Mouse (Mus musculus): ENCODE results near the gene Unk.

Gene Unk

GRCm38 (mm10) chr11:116030088-116030897 is at the start of gene Unk:
TSS of gene Unk (plus strand) at chr11:116030322.
- in situ Hi-C loops (cut with MboI, MseI): loop anchor here (5.0 kb wide), 2 partner anchors 47 to 102 kb away; partner anchors contain the start of genes Trim65 and Unc13d

GRCm38 (mm10) chr11:115982472-115982871 is 47.6 kb upstream of the Unk start:
- in situ Hi-C loops (cut with MboI, MseI): no loop called here

- in situ Hi-C loops (cut with MboI, MseI): no loop called here
Observed at GRCm38 (mm10) chr11:115983291-115983690, 46.8 kb upstream of the Unk start.

DNA sequence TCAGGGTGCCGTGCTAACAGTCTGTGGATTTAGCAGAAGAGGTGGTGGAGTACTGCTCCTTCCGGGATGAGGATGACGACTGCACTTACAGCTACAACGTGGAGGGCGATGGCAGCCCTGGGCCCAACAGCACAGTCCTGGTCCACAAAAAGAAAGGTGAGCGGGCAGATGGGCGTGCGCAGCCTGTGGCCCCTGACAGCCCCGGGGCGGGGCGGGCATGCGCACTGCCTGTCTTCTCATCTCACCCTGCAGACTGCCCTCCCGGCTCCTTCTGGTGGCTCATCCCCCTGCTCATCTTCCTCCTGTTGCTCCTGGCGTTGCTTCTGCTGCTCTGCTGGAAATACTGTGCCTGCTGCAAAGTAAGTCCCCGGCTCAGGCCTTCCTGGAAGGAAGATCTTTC is 40.4 kb upstream of the Unk start:
- in situ Hi-C loops (cut with MboI, MseI): no loop called here

DNA sequence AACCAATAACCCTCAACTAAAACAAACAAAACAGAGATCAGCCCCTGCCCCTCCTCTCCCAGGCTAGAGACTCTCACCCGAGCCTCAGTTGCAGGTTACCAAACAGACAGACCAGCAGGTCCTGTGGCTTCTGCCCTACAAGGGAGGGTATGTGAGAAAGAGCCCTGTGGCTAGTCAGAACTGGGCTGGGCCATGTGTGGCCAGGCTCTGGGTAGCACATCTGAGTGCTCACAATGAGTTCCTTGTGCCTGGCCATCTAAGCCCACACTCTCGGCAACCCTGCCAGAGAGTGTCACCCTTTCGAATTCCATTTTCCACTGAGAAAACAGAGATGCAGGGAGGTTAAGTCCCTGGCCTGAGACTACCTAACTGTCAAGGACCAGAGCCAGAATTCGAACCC is 38.0 kb upstream of the Unk start:
- in situ Hi-C loops (cut with MboI, MseI): no loop called here

- in situ Hi-C loops (cut with MboI, MseI): no loop called here
Observed at GRCm38 (mm10) chr11:115995256-115995655, 34.9 kb upstream of the Unk start.

DNA sequence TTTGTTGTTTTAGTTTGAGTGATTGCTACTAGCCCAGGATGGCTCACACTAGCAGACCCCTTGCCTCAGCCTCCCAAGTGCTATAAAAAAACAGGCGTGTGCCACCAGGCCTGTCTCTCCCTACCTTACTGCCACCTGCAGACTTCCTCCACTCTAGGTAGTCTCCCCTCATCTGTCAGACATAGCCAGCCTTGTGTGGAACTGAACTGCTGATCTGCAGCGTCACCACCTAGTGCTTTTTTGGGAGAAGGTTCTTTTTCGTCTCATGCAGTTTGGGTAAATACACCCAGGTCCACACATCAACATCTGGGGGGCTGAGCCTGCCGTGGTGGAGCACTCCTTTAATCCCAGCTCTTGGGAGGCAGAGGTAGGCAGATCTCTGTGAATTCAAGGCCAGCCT is 33.1 kb upstream of the Unk start:
- in situ Hi-C loops (cut with MboI, MseI): no loop called here

DNA sequence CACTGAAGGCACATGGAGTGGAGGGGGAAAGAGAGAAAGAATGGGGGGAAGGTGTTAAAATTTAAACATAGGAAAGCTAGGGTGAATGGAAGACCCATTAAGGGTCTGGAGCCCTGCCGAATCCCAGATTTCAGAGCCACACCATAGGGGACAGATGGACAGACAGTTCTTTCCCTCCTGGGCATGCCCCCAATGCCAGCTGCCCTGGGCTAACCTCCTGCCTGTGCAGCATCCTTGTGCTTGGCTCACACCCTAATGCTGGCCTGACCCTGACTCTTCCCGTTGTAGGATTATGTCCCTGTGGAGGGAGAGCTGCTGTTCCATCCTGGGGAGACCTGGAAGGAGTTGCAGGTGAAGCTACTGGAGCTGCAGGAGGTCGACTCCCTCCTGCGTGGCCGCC is 32.5 kb upstream of the Unk start:
- in situ Hi-C loops (cut with MboI, MseI): no loop called here

GRCm38 (mm10) chr11:115999027-115999426 is 31.1 kb upstream of the Unk start:
- in situ Hi-C loops (cut with MboI, MseI): no loop called here

DNA sequence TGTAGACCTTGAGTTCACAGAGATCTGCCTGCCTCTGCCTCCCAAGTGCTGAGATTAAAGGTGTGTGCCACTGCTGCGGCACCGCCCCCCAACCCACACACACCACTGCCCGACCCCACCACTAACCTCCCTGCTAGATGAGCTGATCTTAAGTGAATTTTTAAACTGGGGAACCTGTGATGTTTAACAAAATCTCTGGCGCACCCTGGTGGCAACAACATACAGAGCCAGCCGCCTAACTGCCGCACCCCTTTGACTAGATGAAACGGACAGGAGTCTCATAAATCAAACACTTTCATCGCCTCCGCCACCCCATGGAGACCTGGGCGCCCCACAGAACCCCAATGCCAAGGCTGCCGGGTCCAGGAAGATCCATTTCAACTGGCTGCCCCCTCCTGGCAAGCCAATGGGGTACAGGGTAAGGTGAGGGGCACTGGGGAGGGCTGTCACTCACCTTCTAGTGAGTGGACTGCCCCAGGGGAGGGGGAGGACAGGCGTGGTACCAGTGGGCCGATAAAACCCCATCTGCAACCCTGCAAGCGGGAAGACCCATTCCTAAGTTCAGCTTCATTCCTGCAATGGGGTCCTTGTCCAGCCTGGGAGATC is 30.5 kb upstream of the Unk start:
- in situ Hi-C loops (cut with MboI, MseI): loop anchor here (5.0 kb wide), 1 partner anchor 57 kb away; no protein-coding TSS in a partner anchor

GRCm38 (mm10) chr11:116000607-116001006 is 29.5 kb upstream of the Unk start:
- in situ Hi-C loops (cut with MboI, MseI): loop anchor here (5.0 kb wide), 1 partner anchor 58 kb away; no protein-coding TSS in a partner anchor

DNA sequence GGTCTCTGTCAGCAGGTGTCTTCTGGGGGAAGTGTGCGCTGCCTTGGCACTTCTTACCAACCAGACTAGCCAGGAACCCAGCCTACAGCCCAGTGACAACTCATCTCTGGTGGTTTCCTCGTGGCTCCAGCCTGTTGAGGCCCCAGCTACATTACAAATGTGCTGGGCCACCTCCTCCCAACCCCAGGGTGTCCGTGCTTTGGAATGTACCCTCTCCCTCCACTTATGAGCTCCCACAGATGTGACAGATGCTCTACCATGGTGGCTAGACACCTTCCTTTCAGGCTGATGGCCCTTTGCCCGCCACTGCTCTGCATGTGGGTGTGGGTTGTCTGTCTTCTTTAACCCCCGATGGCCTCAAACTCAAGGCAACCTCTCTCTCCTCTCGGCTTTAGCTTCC is 28.4 kb upstream of the Unk start:
- in situ Hi-C loops (cut with MboI, MseI): loop anchor here (5.0 kb wide), 1 partner anchor 59 kb away; no protein-coding TSS in a partner anchor

GRCm38 (mm10) chr11:116002894-116003293 is 27.2 kb upstream of the Unk start:
- in situ Hi-C loops (cut with MboI, MseI): loop anchor here (5.0 kb wide), 1 partner anchor 61 kb away; no protein-coding TSS in a partner anchor

- in situ Hi-C loops (cut with MboI, MseI): loop anchor here (5.0 kb wide), 1 partner anchor 62 kb away; no protein-coding TSS in a partner anchor
Observed at GRCm38 (mm10) chr11:116004186-116004823, 25.8 kb upstream of the Unk start.

GRCm38 (mm10) chr11:116004840-116005700 is 25.1 kb upstream of the Unk start:
- in situ Hi-C loops (cut with MboI, MseI): loop anchor here (5.0 kb wide), 1 partner anchor 63 kb away; no protein-coding TSS in a partner anchor

- in situ Hi-C loops (cut with MboI, MseI): no loop called here
Observed at GRCm38 (mm10) chr11:116005701-116006419, 24.3 kb upstream of the Unk start.

DNA sequence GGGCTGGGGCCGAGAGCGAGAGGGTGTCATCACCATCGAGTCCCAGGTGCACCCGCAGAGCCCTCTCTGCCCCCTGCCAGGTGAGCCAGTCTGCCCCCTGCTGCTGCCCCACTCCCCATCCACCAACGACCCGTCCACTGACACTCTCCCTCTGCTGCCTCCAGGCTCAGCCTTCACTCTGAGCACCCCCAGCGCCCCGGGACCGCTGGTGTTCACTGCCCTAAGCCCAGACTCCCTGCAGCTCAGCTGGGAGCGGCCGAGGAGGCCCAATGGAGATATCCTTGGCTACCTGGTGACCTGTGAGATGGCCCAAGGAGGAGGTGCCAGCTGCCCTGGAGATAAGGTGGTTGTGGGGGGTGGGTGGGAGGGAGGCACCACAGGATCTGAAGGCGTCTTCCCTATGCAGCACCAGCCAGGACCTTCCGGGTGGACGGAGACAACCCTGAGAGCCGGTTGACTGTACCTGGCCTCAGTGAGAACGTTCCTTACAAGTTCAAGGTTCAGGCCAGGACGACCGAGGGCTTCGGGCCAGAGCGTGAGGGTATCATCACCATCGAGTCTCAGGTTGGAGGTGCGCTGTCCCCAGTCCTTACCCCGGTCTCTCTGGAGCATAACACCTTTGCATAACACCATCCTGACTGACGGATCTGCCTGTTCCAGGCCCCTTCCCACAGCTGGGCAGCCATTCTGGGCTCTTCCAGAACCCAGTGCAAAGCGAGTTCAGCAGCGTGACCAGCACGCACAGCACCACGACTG is 22.8 kb upstream of the Unk start:
- in situ Hi-C loops (cut with MboI, MseI): no loop called here

DNA sequence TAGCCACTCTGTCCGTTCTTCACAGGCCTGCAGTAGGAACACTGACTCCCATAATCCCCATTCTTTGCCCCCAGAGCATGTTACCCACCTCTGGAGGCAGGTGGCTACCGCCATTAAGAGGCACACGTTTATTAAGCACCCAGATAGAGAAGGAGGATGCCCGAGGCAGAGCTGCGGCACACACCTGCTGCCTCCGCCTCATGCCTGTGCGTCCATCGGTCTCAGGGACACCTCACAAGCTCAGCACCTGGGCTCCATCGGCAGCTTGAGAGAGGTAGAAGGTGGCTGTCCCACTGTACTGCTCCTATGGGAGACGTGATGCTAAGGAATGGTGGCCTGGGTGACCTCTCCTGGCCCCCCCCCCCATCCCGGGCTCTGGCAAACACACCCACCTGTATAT is 21.7 kb upstream of the Unk start:
- in situ Hi-C loops (cut with MboI, MseI): no loop called here

DNA sequence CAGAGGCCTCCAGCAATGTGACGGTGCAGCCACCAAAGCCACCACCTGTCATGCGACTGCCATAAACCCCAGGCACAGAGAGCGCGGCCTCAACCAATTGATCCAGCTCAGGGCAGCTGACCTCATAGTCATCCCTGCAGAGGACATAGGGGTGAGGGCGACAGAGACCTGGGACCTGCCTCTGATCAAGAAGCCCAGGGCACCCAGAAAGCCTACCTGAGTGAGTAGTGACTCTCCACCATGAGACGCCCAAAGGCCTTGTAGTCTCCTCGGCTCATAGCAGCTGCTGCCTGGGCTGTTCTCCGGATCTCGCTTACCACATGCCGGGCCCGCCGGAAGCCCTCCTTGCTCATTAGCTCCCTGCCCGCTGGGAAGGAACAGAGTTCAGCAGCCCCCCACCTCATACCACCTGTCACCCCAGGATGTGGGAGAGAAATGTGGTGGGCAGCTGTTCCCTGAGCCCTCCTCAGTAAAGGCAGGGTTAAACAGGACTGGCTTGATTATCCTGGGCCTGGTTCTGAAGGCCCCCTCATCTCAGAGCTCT is 21.2 kb upstream of the Unk start:
- in situ Hi-C loops (cut with MboI, MseI): no loop called here

- in situ Hi-C loops (cut with MboI, MseI): no loop called here
Observed at GRCm38 (mm10) chr11:116009661-116010060, 20.5 kb upstream of the Unk start.

Data from T-helper 1 cell (primary cell).